Mouse (Mus musculus): ENCODE measurements around the gene Tubgcp6.

The Tubgcp6 gene

DNA sequence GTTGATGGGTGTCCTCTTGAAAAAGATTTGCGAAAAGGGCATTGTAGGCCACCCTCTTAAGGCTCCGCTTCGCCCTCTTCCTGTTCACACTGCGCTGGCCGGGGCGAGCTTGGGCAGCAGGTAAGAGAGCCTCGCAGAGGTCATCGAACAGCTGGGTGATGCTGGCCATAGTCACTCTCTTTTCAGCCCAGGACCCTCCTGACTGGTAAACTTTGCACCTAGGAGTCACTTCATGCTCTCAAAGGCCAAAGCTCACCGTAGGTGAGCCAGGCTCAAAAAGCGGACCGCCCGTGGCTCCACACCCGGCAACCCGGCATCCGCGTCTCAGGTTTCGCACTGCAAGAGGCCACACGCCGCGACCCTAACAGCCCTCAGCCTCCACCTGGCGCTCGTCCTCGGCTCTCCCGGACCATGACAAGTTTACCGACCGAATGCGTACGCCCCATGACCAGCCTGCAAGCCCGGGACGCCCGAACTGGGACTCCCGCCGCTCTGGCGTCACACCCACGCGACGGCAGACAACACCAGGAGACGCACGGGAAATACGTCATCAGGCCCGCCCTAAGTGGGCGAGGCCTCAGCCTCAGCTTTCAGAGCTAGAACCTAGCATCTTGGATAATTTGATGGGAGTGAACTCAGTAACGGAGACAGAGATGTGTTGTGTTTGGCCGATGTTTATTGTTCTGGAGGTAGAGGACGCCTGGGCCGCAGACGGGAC, at the start of gene Tubgcp6:
TSS of gene Tubgcp6 (minus strand) at position 464 of the 718 bp plus-strand sequence.
- under 1% methylated on average over 47 of the region's 47 CpGs for WGBS

DNA sequence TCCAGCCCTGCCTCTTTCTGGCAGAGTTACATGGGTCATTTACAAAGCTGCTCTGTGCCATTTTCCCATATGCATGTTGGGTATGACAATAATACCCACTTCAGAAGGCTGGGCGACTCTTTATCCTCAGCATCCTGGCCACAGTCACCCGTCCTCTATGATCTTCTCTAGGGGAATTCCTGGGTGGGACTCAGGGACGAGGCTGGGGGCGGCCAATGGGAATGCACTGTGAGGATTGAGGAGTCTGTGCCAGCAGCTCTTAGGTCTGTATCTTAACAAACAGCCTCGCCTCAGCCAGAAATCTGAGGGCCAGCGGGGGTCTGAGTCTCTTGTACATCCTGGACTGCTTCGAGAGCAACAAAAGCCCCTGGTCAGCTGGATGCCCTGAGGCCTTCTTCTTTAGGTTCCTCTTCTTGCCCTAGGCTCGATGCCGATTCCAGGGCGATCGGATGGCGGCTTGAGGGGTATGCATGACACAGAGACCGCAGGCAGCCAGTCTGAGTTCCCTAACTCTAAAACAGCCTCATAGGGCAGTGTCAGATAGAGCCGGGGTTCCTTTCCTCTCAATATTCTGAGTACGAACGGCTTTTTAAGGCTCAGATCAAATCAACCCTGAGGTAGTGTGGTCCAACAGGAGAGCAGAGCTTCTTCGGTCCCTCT, 49.5 kb upstream of the Tubgcp6 start:
- WGBS: 46% methylated on average over 17 of the region's 17 CpGs

DNA sequence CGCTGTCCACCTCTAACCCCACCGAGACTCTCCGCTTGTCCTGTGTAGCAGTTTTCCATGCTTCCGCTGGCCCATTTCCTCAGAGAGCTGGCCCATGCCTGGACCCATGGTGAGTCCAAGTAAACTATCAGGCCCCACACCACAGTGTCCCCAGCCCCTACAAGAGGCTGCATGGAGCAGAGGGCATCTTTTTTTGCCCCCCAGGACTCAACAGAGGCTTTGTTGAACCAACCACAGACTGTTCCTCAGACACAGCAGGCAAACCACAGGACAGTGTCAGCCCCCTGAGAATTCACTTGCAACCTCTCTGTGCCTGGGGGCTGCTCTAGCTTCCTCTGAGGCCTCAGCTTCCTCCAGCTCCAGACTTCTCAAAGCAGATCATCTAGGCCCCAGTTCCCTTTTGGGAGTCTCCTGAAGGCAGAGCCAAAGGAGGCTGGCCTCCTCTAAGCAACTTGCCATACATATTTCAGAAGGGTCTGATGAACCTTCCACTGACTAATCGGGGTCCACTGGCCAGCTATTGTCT, 48.7 kb upstream of the Tubgcp6 start:
- 82% methylated on average over 5 of the region's 5 CpGs for WGBS

DNA sequence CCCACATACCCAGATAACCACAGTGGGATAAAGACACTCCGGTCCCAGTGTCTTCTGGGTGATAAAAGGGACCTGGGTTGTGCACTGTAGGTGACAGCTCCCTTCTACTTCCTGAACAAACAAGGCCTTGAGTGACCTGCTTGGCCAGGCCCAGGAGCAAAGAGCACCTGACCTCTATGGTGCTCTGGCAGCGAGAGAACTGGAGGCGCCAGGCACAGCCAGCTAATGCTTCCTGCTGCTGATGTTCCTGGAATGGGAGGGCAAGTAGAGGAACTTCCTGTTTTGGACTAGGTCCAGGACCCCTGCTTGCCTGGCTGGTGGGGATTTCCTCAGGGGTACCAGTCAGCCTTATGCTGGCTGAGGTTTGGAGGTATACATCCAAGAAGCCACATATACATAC, 47.2 kb upstream of the Tubgcp6 start:
- WGBS: 62% methylated on average over 3 of the region's 3 CpGs

DNA sequence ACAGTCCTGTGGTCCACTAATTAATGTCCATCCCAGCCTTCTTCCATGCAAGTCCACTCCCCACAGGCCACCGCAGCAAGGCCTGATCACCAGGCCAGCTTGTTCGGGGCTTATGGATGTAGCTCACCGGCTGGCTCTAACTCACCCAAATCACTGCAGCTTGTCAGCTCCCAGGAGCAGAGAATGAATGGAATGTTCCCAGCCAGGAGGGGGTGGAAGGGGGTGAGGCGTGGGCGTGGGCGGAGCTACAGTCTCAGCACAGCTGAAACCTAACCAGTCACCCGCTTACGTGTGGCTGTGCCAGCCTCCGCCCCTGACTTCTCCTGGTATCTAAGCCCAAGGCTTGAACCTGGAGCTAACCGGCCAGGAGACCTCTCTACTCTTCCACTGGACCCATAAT, 46.5 kb upstream of the Tubgcp6 start:
- WGBS: 12% methylated on average over 10 of the region's 10 CpGs

DNA sequence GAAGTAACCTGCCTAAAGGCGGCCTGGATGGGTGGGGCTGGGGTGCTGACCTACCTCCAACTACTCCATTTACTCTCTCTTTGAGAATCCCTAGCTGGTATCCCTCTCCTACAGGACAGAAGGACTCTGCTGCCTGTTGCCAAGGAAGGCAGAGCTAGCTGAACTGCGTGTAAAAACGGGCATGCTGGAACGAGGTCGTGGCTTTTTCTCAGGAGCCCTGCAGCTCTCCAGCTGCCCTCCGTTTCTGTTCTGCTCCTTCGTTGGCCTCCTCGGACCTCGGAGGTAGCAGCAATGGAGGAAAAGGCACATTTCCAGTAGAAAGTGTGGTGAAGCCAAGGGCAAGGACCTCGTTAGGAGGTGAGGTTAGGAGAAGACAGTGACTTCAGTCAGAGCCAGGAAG, 46.0 kb upstream of the Tubgcp6 start:
- 43% methylated on average over 10 of the region's 10 CpGs for WGBS

DNA sequence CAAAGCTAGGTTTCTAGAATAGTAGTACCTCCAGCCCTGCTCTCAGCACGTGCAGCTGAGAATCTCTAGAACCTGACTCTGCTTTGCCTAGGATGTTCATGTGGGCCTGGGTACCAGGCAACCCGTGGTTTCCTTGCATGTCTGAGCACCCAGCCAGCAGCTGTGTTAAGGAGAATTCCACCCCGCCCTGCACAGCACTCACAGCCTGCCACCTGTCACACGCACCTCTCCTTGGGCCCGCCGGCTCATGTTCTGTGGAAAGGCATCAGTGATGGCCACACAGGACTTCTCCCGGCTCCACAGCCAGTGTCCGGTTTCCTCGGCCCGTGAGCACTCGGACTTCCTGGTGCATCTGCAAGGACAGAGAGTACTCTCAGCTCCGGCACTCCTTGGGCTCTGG, 42.6 kb upstream of the Tubgcp6 start:
- 91% methylated on average over 12 of the region's 12 CpGs for WGBS

DNA sequence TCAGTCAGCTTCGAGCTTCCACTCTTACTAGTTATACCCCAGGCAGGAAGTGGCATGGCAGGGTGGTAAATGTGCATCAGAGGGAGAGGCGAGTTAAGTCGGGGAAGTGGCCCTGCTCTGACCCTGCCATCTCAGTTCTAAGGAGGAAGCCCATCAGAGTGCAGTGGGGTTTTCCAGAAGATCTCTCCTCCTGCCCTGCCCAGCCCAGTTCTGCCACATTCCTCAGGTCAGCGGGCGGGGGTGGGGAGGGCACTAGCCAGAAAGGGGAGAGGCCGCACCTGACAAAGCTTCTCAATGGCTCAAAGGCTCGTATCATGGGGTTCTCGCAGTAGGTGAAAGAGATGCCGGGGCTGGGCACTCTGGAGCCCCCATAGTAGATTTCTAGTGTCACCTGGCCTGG, 38.5 kb upstream of the Tubgcp6 start:
- WGBS: 89% methylated on average over 9 of the region's 9 CpGs

DNA sequence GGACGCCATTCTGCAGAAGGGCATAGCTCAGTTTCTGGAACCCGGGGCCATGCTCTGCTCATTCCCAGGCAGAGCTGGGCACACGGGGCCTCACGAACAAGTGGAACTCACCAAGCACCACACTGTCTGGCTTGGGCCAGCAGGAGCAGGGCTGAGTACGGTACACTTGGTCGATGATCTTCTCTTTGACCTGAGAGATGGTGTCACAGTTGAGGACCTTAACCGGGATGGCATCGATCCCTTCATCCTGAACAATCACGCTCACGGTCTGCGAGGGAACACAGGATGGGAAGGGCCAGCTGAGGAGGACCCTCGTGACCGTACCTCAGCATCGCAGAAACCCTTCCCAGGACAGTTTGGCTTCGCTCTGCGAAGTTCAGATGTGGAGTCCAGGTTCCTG, 35.6 kb upstream of the Tubgcp6 start:
- WGBS: 95% methylated on average over 16 of the region's 16 CpGs

DNA sequence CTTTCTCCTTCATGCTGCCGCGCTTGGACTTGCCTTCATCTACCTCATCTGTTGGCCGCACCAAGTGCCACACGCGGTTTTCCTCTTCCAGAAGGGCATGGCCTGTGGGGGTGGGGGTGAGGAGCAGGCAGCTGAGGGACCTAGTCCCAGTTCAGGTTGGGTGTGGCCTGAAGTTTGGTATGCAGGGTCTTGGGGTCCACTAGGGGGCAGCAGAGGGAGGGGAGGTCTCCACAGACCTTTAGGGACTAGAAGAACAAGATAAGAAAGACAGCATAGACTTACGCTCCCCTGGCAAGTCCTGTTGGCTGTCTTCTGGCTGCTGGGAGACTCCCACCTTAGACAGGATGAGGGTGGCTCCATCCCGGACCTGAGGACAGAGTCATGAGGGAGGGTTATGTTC, 35.0 kb upstream of the Tubgcp6 start:
- 69% methylated on average over 7 of the region's 7 CpGs for WGBS

DNA sequence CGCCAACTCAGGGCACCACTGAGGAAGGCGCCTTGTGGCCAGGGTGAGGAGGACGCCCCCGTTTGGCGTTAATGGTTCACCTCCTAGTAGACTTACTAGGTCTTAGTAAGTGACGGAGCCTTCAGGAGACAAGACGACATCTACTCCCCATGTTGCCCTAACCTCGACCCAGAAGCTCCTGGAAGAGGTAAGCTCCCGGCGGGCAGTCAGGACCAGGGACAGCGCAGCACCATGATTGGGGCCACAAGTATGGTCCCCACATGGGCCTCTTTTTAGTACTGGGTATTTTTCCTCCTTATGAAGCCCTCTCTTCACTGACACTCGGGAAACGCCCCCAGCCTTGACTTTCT, 27.1 kb upstream of the Tubgcp6 start:
- 21% methylated on average over 13 of the region's 13 CpGs for WGBS

DNA sequence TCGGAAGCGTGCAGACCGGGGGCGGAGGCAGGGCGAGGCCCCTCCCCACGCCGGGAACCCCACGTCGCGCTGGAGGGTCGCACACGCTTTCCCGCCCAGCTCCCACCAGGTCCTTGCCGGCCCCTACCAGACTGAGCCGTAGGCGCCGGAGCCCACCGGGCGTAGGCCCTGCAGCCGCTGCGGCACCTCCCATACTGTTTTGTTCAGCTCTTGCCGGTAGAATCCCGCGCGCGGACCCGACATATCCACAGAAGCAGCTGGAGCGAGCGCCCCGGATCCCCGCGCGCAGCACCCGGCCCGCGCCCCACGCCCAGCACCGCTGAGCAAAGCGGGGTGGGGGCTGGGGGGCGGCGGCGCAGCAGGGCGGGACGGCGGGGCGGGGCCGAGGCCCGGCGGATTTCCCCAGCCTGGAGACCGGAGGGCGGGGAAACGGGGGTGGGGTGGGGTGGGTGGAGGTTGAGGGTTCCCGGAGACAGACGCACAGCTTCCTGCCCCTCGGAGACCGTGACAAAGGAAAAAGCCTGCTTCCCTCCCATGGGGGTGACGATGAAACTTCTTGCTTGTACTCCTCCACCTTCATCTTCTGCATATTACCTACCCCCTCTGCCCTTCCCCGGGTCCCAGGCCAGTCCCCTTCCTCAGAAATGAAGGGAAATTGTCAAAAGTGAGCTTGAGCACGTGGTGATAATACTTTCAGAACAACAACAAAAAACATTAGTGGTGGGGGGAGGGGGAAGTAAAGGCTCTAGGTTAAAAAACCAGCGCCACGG, 26.5 kb upstream of the Tubgcp6 start, which contains the start of gene Mapk11:
TSS of gene Mapk11 (minus strand) at position 358 of the 770 bp plus-strand sequence.
- under 1% methylated on average over 60 of the region's 61 CpGs for WGBS

DNA sequence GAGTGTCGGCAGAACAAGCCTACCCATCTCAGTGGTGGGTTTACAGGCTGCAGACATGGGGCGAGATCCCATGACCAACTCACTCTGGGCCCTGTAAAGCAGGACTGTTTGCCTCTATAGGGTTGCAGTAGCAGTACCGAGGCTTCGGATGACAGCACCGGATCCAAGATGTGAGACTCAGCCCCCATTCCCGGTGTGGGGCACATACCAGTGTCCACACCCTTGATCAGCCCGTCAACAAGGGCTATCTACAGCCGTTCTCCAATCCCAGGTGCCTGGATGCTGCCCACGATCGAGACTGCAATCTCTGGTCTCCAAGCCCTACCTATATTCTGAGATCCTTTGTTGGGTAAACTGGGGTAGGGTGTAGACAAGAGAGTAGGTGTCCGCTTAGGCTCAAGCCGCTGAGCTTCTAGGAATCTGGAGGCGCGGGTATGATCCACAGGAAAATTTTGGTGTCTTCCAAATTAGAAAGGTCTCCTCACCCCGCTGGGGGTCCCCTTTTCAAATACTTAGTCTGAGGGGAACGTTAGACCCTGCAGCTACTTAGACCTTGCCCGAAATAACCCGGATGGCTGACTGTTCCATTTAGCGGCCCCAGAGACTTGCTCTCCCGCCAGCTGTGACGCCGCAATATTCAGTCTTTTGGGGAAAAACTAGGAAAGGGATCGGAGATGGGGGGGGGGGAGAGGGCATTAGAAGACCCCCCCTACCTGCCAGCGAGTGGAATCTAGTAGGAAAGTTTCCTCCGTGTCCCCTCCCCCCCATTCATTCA, 25.8 kb upstream of the Tubgcp6 start:
- WGBS: 7% methylated on average over 25 of the region's 25 CpGs

DNA sequence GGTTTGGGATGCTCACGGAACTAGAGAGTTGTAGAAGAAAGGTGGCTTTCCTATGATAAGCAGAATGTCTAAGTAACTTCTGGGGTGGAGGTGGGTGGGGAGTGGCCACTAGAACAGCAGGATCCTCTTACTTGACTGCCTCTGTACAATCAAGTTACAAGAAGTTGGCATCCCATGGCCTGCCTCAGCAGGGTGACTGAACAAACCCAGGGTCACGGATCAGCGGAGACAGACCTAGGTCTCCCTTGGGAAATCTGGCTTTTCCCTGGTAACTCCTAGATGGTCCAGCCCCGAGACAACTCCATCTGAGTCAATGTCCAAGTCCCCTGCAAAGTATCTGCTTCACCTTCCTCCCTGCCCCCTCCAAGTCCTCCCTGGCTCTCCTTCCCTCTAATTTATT, 25.0 kb upstream of the Tubgcp6 start:
- WGBS: 58% methylated on average over 4 of the region's 4 CpGs

DNA sequence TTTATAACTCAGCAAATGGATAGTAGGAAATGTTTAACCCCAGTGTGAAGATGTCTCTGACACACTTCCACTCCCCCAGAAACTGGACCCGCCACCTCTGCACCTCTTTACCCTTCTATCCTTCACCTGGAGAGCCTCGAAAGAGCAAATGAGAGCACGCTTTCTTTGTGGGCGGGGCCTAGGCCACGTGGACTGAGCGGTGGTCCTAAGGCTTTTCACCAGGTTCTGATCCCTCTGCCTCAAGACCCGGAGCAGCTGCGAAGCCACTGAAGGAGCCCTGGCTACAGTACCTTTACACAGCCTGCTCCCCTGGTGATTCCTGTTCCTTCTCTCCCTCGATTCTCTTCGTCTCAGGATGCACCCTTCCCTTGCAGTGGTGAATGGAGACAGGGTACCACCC, 24.5 kb upstream of the Tubgcp6 start:
- WGBS: 24% methylated on average over 10 of the region's 10 CpGs

DNA sequence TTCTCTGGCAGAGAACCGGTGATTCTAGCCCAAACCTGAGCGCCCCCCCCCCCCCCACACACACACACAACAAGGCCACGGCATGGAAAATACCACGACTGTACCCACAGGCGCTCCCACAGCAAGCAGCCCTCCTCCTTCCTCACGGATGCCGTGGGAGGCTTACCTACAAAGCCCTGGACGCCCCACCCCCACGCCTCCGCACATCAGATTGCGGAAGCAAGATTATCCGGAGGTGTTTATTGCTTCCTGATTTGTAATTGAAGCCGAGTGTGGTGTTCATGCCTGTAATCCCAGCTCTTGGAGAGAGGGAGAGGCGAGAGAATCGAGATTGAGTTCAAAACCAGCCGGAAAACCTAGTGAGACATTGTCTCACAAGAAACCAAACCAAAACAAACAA, 24.1 kb upstream of the Tubgcp6 start:
- 7% methylated on average over 16 of the region's 16 CpGs for WGBS

DNA sequence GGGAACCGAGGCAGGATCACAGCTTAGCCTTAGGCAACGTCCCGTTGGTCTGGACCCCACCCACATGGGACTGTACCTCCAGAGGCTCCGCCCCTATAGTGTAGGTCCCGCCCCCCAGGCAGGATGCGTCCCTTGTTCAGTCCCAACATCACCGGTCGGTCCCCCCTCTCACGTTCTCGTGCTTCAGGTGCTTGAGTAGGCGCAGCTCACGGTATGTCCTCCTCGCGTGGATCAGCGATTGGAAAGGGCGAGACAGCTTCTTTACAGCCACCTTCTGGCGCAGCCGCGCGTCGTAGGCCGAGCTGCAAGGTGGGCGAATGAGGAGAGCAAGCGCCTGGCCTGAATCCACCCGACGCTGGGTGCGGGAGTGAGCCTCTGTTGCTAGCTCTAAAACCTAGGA, 23.6 kb upstream of the Tubgcp6 start:
- WGBS: 5% methylated on average over 27 of the region's 27 CpGs

DNA sequence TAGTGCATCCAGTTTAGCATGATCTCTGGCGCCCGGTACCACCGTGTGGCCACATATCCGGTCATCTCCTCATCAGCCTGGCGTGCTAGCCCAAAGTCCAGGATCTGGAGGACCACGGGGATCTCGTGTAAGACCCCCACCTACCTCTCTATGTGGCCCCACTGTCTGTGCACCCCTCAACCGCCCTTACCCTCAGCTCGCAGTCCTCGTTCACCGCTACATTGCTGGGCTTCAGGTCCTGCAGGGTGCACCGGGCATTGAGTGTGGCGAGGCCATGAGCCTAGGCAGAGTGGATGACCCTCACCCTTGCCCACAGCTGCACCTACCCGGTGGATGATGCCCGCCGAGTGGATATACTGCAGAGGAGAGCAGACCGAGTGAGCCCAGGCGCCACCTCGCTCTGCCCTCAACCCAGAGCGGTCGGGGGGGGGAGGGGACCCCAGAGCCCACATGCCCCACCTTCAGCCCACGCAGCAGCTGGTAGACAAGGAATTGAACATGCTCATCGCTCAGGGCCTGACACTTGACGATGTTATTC, 23.0 kb upstream of the Tubgcp6 start:
- WGBS: 86% methylated on average over 24 of the region's 24 CpGs

DNA sequence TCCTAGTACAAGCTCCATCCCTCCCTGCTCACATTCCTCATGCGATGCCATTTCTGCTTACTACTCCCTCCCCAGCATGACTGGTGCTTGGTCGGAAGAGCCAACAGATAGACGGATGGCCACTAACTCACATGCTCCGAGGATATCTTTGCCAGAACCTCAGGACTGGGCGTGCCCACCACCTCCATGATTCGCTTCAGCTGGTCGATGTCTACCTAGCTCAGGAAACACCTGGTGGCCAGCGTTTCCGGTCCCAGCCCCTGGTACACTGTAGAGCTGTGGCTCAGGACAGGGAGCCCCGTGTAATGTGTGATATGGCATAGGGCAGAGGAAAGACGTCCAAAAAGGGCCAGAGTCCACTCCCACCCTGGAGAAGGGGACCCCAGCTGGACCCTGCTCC, 22.1 kb upstream of the Tubgcp6 start:
- 86% methylated on average over 11 of the region's 11 CpGs for WGBS

DNA sequence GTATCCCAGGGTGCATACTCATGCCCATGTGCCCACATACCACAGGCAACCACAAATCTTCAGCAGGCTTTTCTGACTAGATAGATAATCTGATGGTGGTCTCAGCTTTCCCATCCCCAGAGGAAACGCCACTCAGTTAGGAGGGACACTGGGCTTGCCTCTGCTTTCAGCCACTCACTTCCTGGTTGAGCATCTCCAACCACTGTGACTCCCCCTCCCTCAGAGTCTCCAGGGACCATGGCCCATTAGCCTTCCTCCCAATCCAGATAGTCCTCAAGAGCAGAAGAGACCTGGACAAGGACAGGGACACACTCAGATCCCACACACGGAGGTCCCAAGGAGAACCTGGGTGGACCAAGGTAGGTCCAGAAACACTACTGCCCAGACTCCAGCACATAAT, 20.2 kb upstream of the Tubgcp6 start:
- 91% methylated on average over 2 of the region's 2 CpGs for WGBS

DNA sequence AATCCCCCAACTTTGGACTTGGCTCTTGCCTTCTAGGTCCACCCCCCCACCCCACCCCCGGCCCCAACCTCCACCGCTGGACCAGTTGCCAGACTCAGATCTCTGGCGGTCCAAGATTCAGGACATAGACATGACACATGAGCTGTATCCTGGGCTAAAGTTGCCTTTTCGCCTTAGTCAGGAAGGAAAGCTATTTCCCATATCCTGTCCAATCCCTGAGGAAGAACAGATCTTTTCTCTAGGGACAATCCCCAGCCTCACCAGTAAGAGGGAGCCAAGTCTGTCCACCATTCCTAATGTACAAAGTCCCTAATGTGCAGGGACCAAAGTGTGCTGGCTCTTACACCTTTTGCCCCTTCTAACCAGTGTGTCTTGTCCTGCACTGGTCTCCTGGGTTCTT, 19.0 kb upstream of the Tubgcp6 start:
- 68% methylated on average over 4 of the region's 4 CpGs for WGBS

DNA sequence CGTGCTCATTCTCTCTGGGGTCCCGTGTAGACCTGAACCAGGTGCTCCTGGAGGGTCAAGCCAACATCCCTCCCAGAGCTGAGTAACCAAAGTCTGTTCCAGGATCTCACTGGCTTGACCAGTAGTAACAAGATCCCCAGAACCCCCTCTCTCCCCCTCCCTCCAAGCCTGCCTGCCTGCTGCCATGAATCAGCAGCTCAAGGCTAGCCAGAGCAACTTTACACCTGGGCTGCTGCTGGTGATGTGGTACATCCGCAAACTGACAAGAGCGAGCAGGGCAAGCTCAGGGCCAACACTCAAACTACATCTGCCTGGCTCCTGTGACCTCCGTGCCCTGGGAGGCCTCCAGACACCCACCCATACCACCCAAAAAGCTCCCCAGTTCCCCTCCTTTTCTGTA, 18.5 kb upstream of the Tubgcp6 start:
- WGBS: 36% methylated on average over 5 of the region's 5 CpGs

Data from cerebral cortex, adult 2 months (tissue).